Mouse (Mus musculus) heart, adult 2 months (tissue): ENCODE measurements around the gene Zfp287.

Experiments
- CTCF ChIP-seq: fragments of 200-600 bp; IDR thresholded peaks from 2 replicates; pipeline ENCODE4 v1.8.1; 2022; ENCODE audit warnings: antibody characterized with exemption, mild to moderate bottlenecking, moderate library complexity
- POLR2A ChIP-seq: fragments of 200-500 bp; IDR thresholded peaks from 2 replicates; pipeline ENCODE4 v1.6.1; 2011; ENCODE audit warnings: mild to moderate bottlenecking, low read depth, low read length, control low read depth; ENCODE audit not compliant: insufficient read depth

GRCm38 (mm10) chr11:62693299-62694184 is 38.2 kb downstream of the Zfp287 start:
- TF ChIP-seq CTCF (peak; percentile 85), POLR2A (no peak)
